Mouse (Mus musculus): ENCODE measurements around the gene Tufm.

GRCm38 (mm10) chr7:126487052-126487483 lies at the start of gene Tufm:
- TF ChIP-seq CTCF (IDR thresholded peaks at IDR 0.05; ENCODE audit: insufficient read depth, low read depth, low read length): no peak
- TF ChIP-seq POLR2A (IDR thresholded peaks at IDR 0.05; ENCODE audit: insufficient read depth, low read depth, low read length): 0 out of 2 replicates have a peak, but pooled peaks have one; percentile 51
